44 mouse cellular contexts compared by ENCODE assay signal in the genomic region with DNA sequence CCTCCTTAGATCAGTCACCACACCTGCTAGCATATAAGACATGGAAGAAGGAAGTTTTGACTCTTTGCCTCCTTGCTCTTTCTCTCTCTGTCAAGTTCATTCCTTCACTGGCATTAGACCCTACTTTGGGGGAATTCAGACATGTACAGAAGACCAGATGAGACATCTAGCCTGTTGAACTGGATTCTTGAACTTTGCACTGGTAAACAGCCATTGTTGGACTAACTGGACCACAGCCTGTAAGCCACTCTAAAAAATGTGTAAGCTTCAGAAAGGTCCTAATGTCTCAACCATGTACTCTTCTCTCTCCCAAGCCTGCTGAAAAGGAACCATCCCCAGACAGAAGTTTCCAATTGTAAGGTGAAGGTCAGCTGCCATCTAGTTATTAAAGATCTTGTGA. TPM values are rescaled to one million over a fixed set of nuclear protein-coding genes. Genes with fewer than 3 reads are reported as not detected.
"Had no signal": no experiment of that assay in that cellular context is flagged by ENCODE, and none has a peak within 500 bp of the region (broad histone marks: within the 10 kb centered on the region; RNA-seq: fewer than 3 reads in every experiment).

No protein-coding gene starts in this region.

- H3K4me3 ChIP-seq: left cerebral cortex, adult 2 months; limb, embryonic 10.5 days; limb, embryonic 12.5 days; limb, embryonic 13.5 days; limb, embryonic 15.5 days; liver, embryonic 13.5 days; liver, embryonic 15.5 days; lung, embryonic 15.5 days; megakaryocyte, embryonic 14.5 days; midbrain, embryonic 10.5 days; midbrain, embryonic 12.5 days; midbrain, embryonic 13.5 days; midbrain, embryonic 15.5 days; myocyte; neural tube, embryonic 12.5 days; neural tube, embryonic 13.5 days had no signal

- ATAC-seq: lung, postnatal 0 days; midbrain, embryonic 13.5 days; midbrain, embryonic 15.5 days; midbrain, embryonic 16.5 days had no signal

- H3K27me3 ChIP-seq: limb, embryonic 12.5 days; limb, embryonic 13.5 days; limb, embryonic 15.5 days; liver, embryonic 13.5 days; liver, embryonic 15.5 days; lung, embryonic 15.5 days; megakaryocyte, embryonic 14.5 days; midbrain, embryonic 12.5 days; midbrain, embryonic 13.5 days; midbrain, embryonic 15.5 days; neural tube, embryonic 12.5 days; neural tube, embryonic 13.5 days had no signal

- H3K4me2 ChIP-seq: limb, embryonic 12.5 days; limb, embryonic 13.5 days; limb, embryonic 15.5 days; liver, embryonic 13.5 days; liver, embryonic 15.5 days; lung, embryonic 14.5 days; lung, embryonic 15.5 days; midbrain, embryonic 11.5 days; midbrain, embryonic 12.5 days; midbrain, embryonic 13.5 days; midbrain, embryonic 15.5 days; neural tube, embryonic 12.5 days; neural tube, embryonic 13.5 days had no signal

- DNase-seq: left cerebral cortex, postnatal 4 days; liver; liver, embryonic 13.5 days; lung, adult 18-20 months; lung, adult 2 months; lung, embryonic 14.5 days; lung, postnatal 10 days; lung, postnatal 14 days; lung, postnatal 36 days; lung, postnatal 4 days; midbrain, embryonic 14.5 days had no signal

- H3K9me3 ChIP-seq: limb, embryonic 10.5 days; limb, embryonic 15.5 days; liver, embryonic 13.5 days; liver, embryonic 15.5 days; lung, embryonic 15.5 days; megakaryocyte, embryonic 14.5 days had no signal

- H3K9ac ChIP-seq: limb, embryonic 12.5 days; limb, embryonic 13.5 days; limb, embryonic 15.5 days; liver, embryonic 13.5 days; liver, embryonic 14.5 days; liver, embryonic 15.5 days; lung, embryonic 14.5 days; lung, embryonic 15.5 days; midbrain, embryonic 12.5 days; midbrain, embryonic 13.5 days; midbrain, embryonic 15.5 days; neural tube, embryonic 12.5 days; neural tube, embryonic 13.5 days had no signal

- H3K27ac ChIP-seq: left cerebral cortex, adult 2 months; limb, embryonic 10.5 days; limb, embryonic 12.5 days; limb, embryonic 13.5 days; limb, embryonic 15.5 days; liver, embryonic 13.5 days; liver, embryonic 14.5 days; liver, embryonic 15.5 days; lung, embryonic 15.5 days; macrophage; midbrain, embryonic 10.5 days; midbrain, embryonic 12.5 days; midbrain, embryonic 13.5 days; midbrain, embryonic 15.5 days; neural tube, embryonic 12.5 days; neural tube, embryonic 13.5 days had no signal

- H3K36me3 ChIP-seq: limb, embryonic 10.5 days; limb, embryonic 12.5 days; limb, embryonic 13.5 days; limb, embryonic 15.5 days; liver, embryonic 13.5 days; liver, embryonic 15.5 days; lung, embryonic 15.5 days; midbrain, embryonic 10.5 days; midbrain, embryonic 12.5 days; midbrain, embryonic 13.5 days; midbrain, embryonic 15.5 days; neural tube, embryonic 12.5 days; neural tube, embryonic 13.5 days had no signal

- H3K4me1 ChIP-seq: limb, embryonic 10.5 days; limb, embryonic 12.5 days; limb, embryonic 13.5 days; limb, embryonic 15.5 days; liver, embryonic 13.5 days; liver, embryonic 15.5 days; lung, embryonic 15.5 days; megakaryocyte, embryonic 14.5 days; midbrain, embryonic 10.5 days; midbrain, embryonic 12.5 days; midbrain, embryonic 13.5 days; midbrain, embryonic 15.5 days; neural tube, embryonic 12.5 days; neural tube, embryonic 13.5 days had no signal

RNA-seq across cellular contexts. Expression of gene AU018091, which starts 22.9 kb away (rescaled TPM):
- total RNA-seq: left cerebral cortex, adult 2 months; left cerebral cortex, adult 8-10 months; left cerebral cortex, postnatal 10 days; left cerebral cortex, postnatal 14 days; left cerebral cortex, postnatal 25 days; left cerebral cortex, postnatal 36 days; left cerebral cortex, postnatal 4 days; megakaryocyte progenitor cell, adult 5-6 weeks; megakaryocyte, adult 5-6 weeks; megakaryocyte-erythroid progenitor cell, adult 5-6 weeks; midbrain, postnatal 0 days; monocyte, adult 5-6 weeks had no signal
- polyA plus RNA-seq: liver, embryonic 13.5 days; liver, embryonic 14.5 days; liver, embryonic 15.5 days; liver, embryonic 16.5 days; lung, embryonic 14.5 days; lung, embryonic 16.5 days; macrophage; midbrain, embryonic 13.5 days; midbrain, embryonic 14.5 days; midbrain, embryonic 15.5 days; midbrain, embryonic 16.5 days; midbrain, postnatal 0 days; neural tube, embryonic 11.5 days; neural tube, embryonic 13.5 days had no signal
